22 mouse cellular contexts compared by ENCODE assay signal in the genomic region with DNA sequence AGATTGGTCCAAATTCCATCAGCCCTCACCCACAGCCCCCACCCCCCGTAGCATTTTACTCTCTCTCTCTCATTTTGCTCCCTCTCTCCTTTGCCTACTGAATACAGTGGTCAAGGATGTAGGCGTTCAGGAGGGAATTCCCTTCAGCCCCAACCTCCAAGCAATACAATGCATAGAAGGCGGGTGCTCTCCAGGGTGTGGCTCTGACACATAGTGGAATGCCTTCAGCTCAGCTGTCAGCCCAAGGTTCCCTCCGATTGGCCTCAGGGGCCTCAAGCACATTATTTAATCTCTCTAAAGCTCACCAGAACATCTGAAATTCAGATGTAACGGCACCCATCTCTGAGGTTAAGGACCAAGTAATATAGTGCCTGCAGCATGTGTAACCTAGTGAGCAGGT.
"Had no signal": no experiment of that assay in that cellular context is flagged by ENCODE, and none has a peak within 500 bp of the region (broad histone marks: within the 10 kb centered on the region; RNA-seq: fewer than 3 reads in every experiment).

No protein-coding gene starts in this region.

- H3K27me3 ChIP-seq: limb, embryonic 12.5 days; limb, embryonic 15.5 days; midbrain, embryonic 13.5 days; neural tube, embryonic 13.5 days; stomach, embryonic 15.5 days had no signal

- H3K27ac ChIP-seq: kidney, postnatal 0 days; layer of hippocampus, adult 2 months; limb, embryonic 12.5 days; limb, embryonic 15.5 days; liver, embryonic 14.5 days; midbrain, embryonic 10.5 days; midbrain, embryonic 13.5 days; neural tube, embryonic 13.5 days; stomach, embryonic 15.5 days had no signal

- H3K36me3 ChIP-seq: limb, embryonic 12.5 days; limb, embryonic 15.5 days; midbrain, embryonic 10.5 days; midbrain, embryonic 13.5 days; neural tube, embryonic 13.5 days; stomach, embryonic 15.5 days had no signal

- DNase-seq: kidney, adult 2 months; kidney, postnatal 25 days; layer of hippocampus, adult 9-11 months; liver, postnatal 0 days; lung, embryonic 14.5 days; lung, postnatal 36 days; retina, postnatal 1 day; right cerebral cortex, postnatal 25 days; spleen, adult 18-20 months; thymus, postnatal 25 days had no signal

- H3K9me3 ChIP-seq: limb, embryonic 12.5 days; limb, embryonic 15.5 days; midbrain, embryonic 10.5 days; midbrain, embryonic 13.5 days; neural tube, embryonic 13.5 days; stomach, embryonic 15.5 days had no signal

- ATAC-seq: liver, postnatal 0 days; lung, postnatal 0 days; midbrain, embryonic 13.5 days had no signal

- H3K9ac ChIP-seq: limb, embryonic 12.5 days; limb, embryonic 15.5 days; liver, embryonic 14.5 days; liver, postnatal 0 days; lung, embryonic 14.5 days; midbrain, embryonic 13.5 days; neural tube, embryonic 13.5 days; stomach, embryonic 15.5 days had no signal

- H3K4me2 ChIP-seq: limb, embryonic 12.5 days; limb, embryonic 15.5 days; liver, embryonic 11.5 days; lung, embryonic 14.5 days; midbrain, embryonic 13.5 days; neural tube, embryonic 13.5 days; stomach, embryonic 15.5 days had no signal

- H3K4me3 ChIP-seq: layer of hippocampus, adult 2 months; limb, embryonic 12.5 days; limb, embryonic 15.5 days; megakaryocyte, embryonic 14.5 days; midbrain, embryonic 10.5 days; midbrain, embryonic 13.5 days; neural tube, embryonic 13.5 days; stomach, embryonic 15.5 days had no signal
